Mouse (Mus musculus) hindbrain, embryonic 12.5 days (tissue): Measurements from ENCODE around the gene Dgat2. TPM values are rescaled to one million over a fixed set of nuclear protein-coding genes. Genes with fewer than 3 reads are reported as not detected.

Experiments
- ATAC-seq: fragments of 200-750 bp; cut with Nextera tagmentation; 2 replicates; pipeline ENCODE4 v1.8.0; 2017; ENCODE audit warnings: moderate TSS enrichment; ENCODE audit not compliant: low FRiP score
- H3K27ac ChIP-seq: fragments of 300-500 bp; sonication (generic); 2 replicates; pipeline ENCODE4 v1.5.1; 2016; ENCODE audit warnings: mild to moderate bottlenecking
- H3K27me3 ChIP-seq: fragments of 300-500 bp; sonication (generic); 2 replicates; pipeline ENCODE4 v1.6.1; 2016; ENCODE audit warnings: mild to moderate bottlenecking
- H3K36me3 ChIP-seq: fragments of 300-500 bp; sonication (generic); 2 replicates; pipeline ENCODE4 v1.6.1; 2016; ENCODE audit warnings: mild to moderate bottlenecking
- H3K4me1 ChIP-seq: fragments of 300-500 bp; sonication (generic); 2 replicates; pipeline ENCODE4 v1.6.1; 2016
- H3K4me2 ChIP-seq: fragments of 300-500 bp; sonication (generic); replicated peaks from 2 replicates; pipeline ENCODE4 v1.6.1; 2016; ENCODE audit warnings: mild to moderate bottlenecking
- H3K4me3 ChIP-seq: fragments of 300-500 bp; sonication (generic); 2 replicates; pipeline ENCODE4 v1.5.1; 2016; ENCODE audit warnings: mild to moderate bottlenecking
- H3K9ac ChIP-seq: fragments of 300-500 bp; sonication (generic); 2 replicates; pipeline ENCODE4 v1.6.1; 2016; ENCODE audit warnings: mild to moderate bottlenecking, moderate library complexity
- H3K9me3 ChIP-seq: fragments of 300-500 bp; sonication (generic); replicated peaks from 2 replicates; pipeline ENCODE4 v1.6.1; 2016; ENCODE audit warnings: mild to moderate bottlenecking
- WGBS: fragments of 180-500 bp; shearing (Covaris S2); methylation state at CpG from one replicate; pipeline ENCODE4 v1.1.7; 2016; 5-methylcytosine and 5-hydroxymethylcytosine counted together
- polyA plus RNA-seq: library from polyadenylated mRNA; unstranded; fragments of >200 nt; fragmentation: Nextera tagmentation; extraction: Ambion mirVana; gene quantifications from 2 replicates; pipeline ENCODE4 v1.2.1, GENCODE M21; 2016

The Dgat2 gene
- polyA plus RNA-seq, 1 experiment from 2014 or later: 12.8 TPM

GRCm38 (mm10) chr7:99214621-99215185 lies 32.2 kb upstream of the Dgat2 start:
- no peak overlapping the region for H3K4me3 ChIP-seq
- 82% methylated on average over 10 of the region's 10 CpGs for WGBS
- H3K36me3 ChIP-seq: no peaks in the 10 kb centered on the region
- no peak overlapping the region for H3K9ac ChIP-seq
- no peak overlapping the region for H3K27ac ChIP-seq
- no peaks in the 10 kb centered on the region for H3K27me3 ChIP-seq
- H3K4me1 ChIP-seq: no peaks in the 10 kb centered on the region
- H3K4me2 ChIP-seq: no peak overlapping the region
- no peaks in the 10 kb centered on the region for H3K9me3 ChIP-seq
- ATAC-seq: no peak

- no peak overlapping the region for H3K4me2 ChIP-seq
- no peak overlapping the region for H3K9ac ChIP-seq
- H3K9me3 ChIP-seq: no peaks in the 10 kb centered on the region
- no peaks in the 10 kb centered on the region for H3K4me1 ChIP-seq
- H3K36me3 ChIP-seq: no peaks in the 10 kb centered on the region
- no peak overlapping the region for H3K27ac ChIP-seq
- ATAC-seq: no peak
- no peak overlapping the region for H3K4me3 ChIP-seq
- no peaks in the 10 kb centered on the region for H3K27me3 ChIP-seq
- WGBS: 88% methylated on average over 2 of the region's 2 CpGs
Measured at GRCm38 (mm10) chr7:99213686-99214085, 31.2 kb upstream of the Dgat2 start.

GRCm38 (mm10) chr7:99213056-99213455 lies 30.5 kb upstream of the Dgat2 start:
- H3K36me3 ChIP-seq: no peaks in the 10 kb centered on the region
- no peak for ATAC-seq
- no peaks in the 10 kb centered on the region for H3K27me3 ChIP-seq
- WGBS: 95% methylated on average over 1 of the region's 1 CpGs
- H3K4me3 ChIP-seq: no peak overlapping the region
- no peak overlapping the region for H3K9ac ChIP-seq
- no peak overlapping the region for H3K27ac ChIP-seq
- H3K4me2 ChIP-seq: no peak overlapping the region
- no peaks in the 10 kb centered on the region for H3K4me1 ChIP-seq
- no peaks in the 10 kb centered on the region for H3K9me3 ChIP-seq

- H3K4me2 ChIP-seq: no peak overlapping the region
- no peaks in the 10 kb centered on the region for H3K9me3 ChIP-seq
- H3K27me3 ChIP-seq: no peaks in the 10 kb centered on the region
- no peak overlapping the region for H3K27ac ChIP-seq
- no peaks in the 10 kb centered on the region for H3K36me3 ChIP-seq
- no peak overlapping the region for H3K9ac ChIP-seq
- WGBS: 94% methylated on average over 4 of the region's 4 CpGs
- no peak for ATAC-seq
- no peak overlapping the region for H3K4me3 ChIP-seq
- no peaks in the 10 kb centered on the region for H3K4me1 ChIP-seq
Measured at GRCm38 (mm10) chr7:99208704-99209103, 26.2 kb upstream of the Dgat2 start.

GRCm38 (mm10) chr7:99206364-99206763 lies 23.8 kb upstream of the Dgat2 start:
- Histone ChIP-seq H3K9me3 (no peaks in the 10 kb centered on the region), H3K9ac (no peak overlapping the region), H3K36me3 (no peaks in the 10 kb centered on the region), H3K4me3 (no peak overlapping the region), H3K4me2 (no peak overlapping the region), H3K27me3 (no peaks in the 10 kb centered on the region), H3K4me1 (no peaks in the 10 kb centered on the region), H3K27ac (no peak overlapping the region)
- WGBS: 87% methylated on average over 7 of the region's 7 CpGs
- no peak for ATAC-seq

GRCm38 (mm10) chr7:99202163-99202562 lies 19.6 kb upstream of the Dgat2 start:
- WGBS: 89% methylated on average over 7 of the region's 7 CpGs

GRCm38 (mm10) chr7:99200290-99200689 lies 17.8 kb upstream of the Dgat2 start:
- 53% methylated on average over 4 of the region's 4 CpGs for WGBS
- H3K4me2 ChIP-seq: no peak overlapping the region
- H3K36me3 ChIP-seq: no peaks in the 10 kb centered on the region
- no peaks in the 10 kb centered on the region for H3K27me3 ChIP-seq
- H3K4me3 ChIP-seq: no peak overlapping the region
- no peak for ATAC-seq
- H3K4me1 ChIP-seq: no peaks in the 10 kb centered on the region
- H3K9ac ChIP-seq: no peak overlapping the region
- H3K9me3 ChIP-seq: no peaks in the 10 kb centered on the region
- H3K27ac ChIP-seq: no peak overlapping the region

More at GRCm38 (mm10) chr7:99202163-99202562, 19.6 kb upstream of the Dgat2 start:
- Histone ChIP-seq H3K27me3 (no peaks in the 10 kb centered on the region), H3K9me3 (no peaks in the 10 kb centered on the region), H3K9ac (no peak overlapping the region), H3K4me3 (no peak overlapping the region), H3K4me2 (no peak overlapping the region), H3K27ac (no peak overlapping the region), H3K4me1 (no peaks in the 10 kb centered on the region), H3K36me3 (no peaks in the 10 kb centered on the region)
- ATAC-seq: no peak

GRCm38 (mm10) chr7:99199451-99200175 lies 17.1 kb upstream of the Dgat2 start:
- Histone ChIP-seq H3K27ac (no peak overlapping the region), H3K36me3 (no peaks in the 10 kb centered on the region), H3K9ac (no peak overlapping the region), H3K9me3 (no peaks in the 10 kb centered on the region), H3K4me1 (no peaks in the 10 kb centered on the region), H3K4me3 (no peak overlapping the region), H3K4me2 (no peak overlapping the region), H3K27me3 (no peaks in the 10 kb centered on the region)
- WGBS: 86% methylated on average over 8 of the region's 9 CpGs
- ATAC-seq: no peak

GRCm38 (mm10) chr7:99198811-99199210 lies 16.3 kb upstream of the Dgat2 start:
- WGBS: 96% methylated on average over 2 of the region's 2 CpGs
- Histone ChIP-seq H3K27me3 (no peaks in the 10 kb centered on the region), H3K9ac (no peak overlapping the region), H3K36me3 (no peaks in the 10 kb centered on the region), H3K27ac (no peak overlapping the region), H3K9me3 (no peaks in the 10 kb centered on the region), H3K4me2 (no peak overlapping the region), H3K4me3 (no peak overlapping the region), H3K4me1 (no peaks in the 10 kb centered on the region)
- no peak for ATAC-seq

- Histone ChIP-seq H3K4me2 (no peak overlapping the region), H3K27ac (no peak overlapping the region), H3K36me3 (no peaks in the 10 kb centered on the region), H3K9ac (no peak overlapping the region), H3K27me3 (no peaks in the 10 kb centered on the region), H3K9me3 (no peaks in the 10 kb centered on the region), H3K4me3 (no peak overlapping the region), H3K4me1 (no peaks in the 10 kb centered on the region)
- WGBS: 60% methylated on average over 2 of the region's 2 CpGs
- ATAC-seq: no peak
Measured at GRCm38 (mm10) chr7:99194511-99194910, 12.0 kb upstream of the Dgat2 start.

- H3K4me3 ChIP-seq: no peak overlapping the region
- no peaks in the 10 kb centered on the region for H3K36me3 ChIP-seq
- WGBS: 92% methylated on average over 4 of the region's 4 CpGs
- no peaks in the 10 kb centered on the region for H3K4me1 ChIP-seq
- H3K27me3 ChIP-seq: no peaks in the 10 kb centered on the region
- H3K27ac ChIP-seq: no peak overlapping the region
- H3K9ac ChIP-seq: no peak overlapping the region
- no peak for ATAC-seq
- H3K4me2 ChIP-seq: no peak overlapping the region
- H3K9me3 ChIP-seq: no peaks in the 10 kb centered on the region
Measured at GRCm38 (mm10) chr7:99193926-99194325, 11.4 kb upstream of the Dgat2 start.

GRCm38 (mm10) chr7:99191411-99191810 lies 8.9 kb upstream of the Dgat2 start:
- Histone ChIP-seq H3K4me1 (no peaks in the 10 kb centered on the region), H3K36me3 (no peaks in the 10 kb centered on the region)
- ATAC-seq: no peak

GRCm38 (mm10) chr7:99189885-99190284 lies 7.4 kb upstream of the Dgat2 start:
- Histone ChIP-seq H3K9ac (no peak overlapping the region), H3K27ac (no peak overlapping the region), H3K4me2 (no peak overlapping the region), H3K4me1 (no peaks in the 10 kb centered on the region), H3K36me3 (no peaks in the 10 kb centered on the region), H3K4me3 (no peak overlapping the region), H3K27me3 (0 out of 2 replicates have a peak, but pooled peaks cover 4% of the 10 kb centered on the region), H3K9me3 (no peaks in the 10 kb centered on the region)
- no peak for ATAC-seq
- 78% methylated on average over 5 of the region's 5 CpGs for WGBS

More at GRCm38 (mm10) chr7:99191411-99191810, 8.9 kb upstream of the Dgat2 start:
- no peak overlapping the region for H3K4me3 ChIP-seq
- no peak overlapping the region for H3K4me2 ChIP-seq
- H3K27me3 ChIP-seq: no peaks in the 10 kb centered on the region
- H3K9me3 ChIP-seq: no peaks in the 10 kb centered on the region
- H3K27ac ChIP-seq: no peak overlapping the region
- H3K9ac ChIP-seq: no peak overlapping the region
